Mouse (Mus musculus) erythroblast, embryonic 14.5 days (primary cell): Measurements from ENCODE around the gene BC030867. TPM values are rescaled to one million over a fixed set of nuclear protein-coding genes. Genes with fewer than 3 reads are reported as not detected.
A peak's percentile ranks its signal among the peaks of the same experiment; 100 is the strongest.

Experiments
- H3K27me3 ChIP-seq: 2 replicates; pipeline ENCODE4 v1.6.1; 2012; ENCODE audit warnings: inconsistent platforms; ENCODE audit not compliant: control insufficient read depth
- H3K36me3 ChIP-seq: 2 replicates; pipeline ENCODE4 v1.6.1; 2012; ENCODE audit warnings: mild to moderate bottlenecking, inconsistent platforms; ENCODE audit not compliant: control insufficient read depth
- H3K4me1 ChIP-seq: 2 replicates; pipeline ENCODE4 v1.6.1; 2012; ENCODE audit warnings: inconsistent platforms; ENCODE audit not compliant: control insufficient read depth
- H3K4me3 ChIP-seq: replicated peaks from 2 replicates; pipeline ENCODE3; 2012; ENCODE audit warnings: moderate library complexity, mild to moderate bottlenecking, inconsistent platforms
- H3K9me3 ChIP-seq: 2 replicates; pipeline ENCODE4 v1.6.1; 2012; ENCODE audit warnings: low read length, inconsistent platforms, mixed read lengths; ENCODE audit not compliant: control insufficient read depth
- GATA1 ChIP-seq: IDR thresholded peaks from 2 replicates; pipeline ENCODE4 v1.6.1; 2012; ENCODE audit warnings: low read length, inconsistent platforms, mixed read lengths
- TAL1 ChIP-seq: IDR thresholded peaks from 3 replicates; pipeline ENCODE4 v1.6.1; 2012; ENCODE audit warnings: low read length, inconsistent platforms, mixed read lengths
- polyA plus RNA-seq: library from polyadenylated mRNA; stranded (reverse); fragments of >175 nt; gene quantifications from 2 replicates; pipeline ENCODE4 v1.2.3, GENCODE M21; 2012

The BC030867 gene
- polyA plus RNA-seq, 1 experiment: 0.50 TPM

DNA sequence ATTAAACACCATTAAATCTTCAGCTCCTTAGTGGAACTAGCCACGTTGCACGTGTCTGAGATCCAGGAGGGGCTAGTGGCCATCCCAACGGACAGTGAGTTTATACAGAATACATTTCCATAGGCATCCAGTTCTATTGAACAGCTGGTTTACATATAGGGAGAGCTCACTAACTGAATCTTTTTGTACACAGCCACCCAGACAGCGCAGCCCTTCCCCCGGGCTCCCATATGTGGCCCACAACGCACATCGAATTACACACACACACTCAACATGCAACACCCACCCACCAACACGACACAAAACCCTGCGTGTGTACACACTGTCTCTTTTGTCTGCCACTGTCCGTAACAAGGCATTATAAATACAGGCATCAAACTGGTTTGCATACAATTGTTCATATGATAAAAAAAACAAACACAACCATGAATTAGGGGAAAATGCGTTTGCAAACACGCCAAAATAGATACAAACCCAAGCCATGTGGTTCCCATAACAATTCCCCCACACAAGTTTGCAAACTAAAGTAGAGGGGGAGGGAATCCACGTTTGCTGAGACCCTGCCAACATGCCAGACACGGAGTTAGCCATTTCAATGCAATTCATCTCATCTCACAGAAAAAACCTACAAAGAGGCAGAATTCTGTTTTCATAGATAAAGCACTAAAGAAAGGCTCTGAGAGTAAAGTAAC is 3.0 kb upstream of the BC030867 start:
- H3K36me3 ChIP-seq: peaks cover 4% of the 10 kb centered on the region
- peaks cover 23% of the 10 kb centered on the region for H3K27me3 ChIP-seq
- TF ChIP-seq TAL1 (no peak), GATA1 (no peak)
- peaks cover 2% of the 10 kb centered on the region; the same call in 1 of the 2 replicates for H3K9me3 ChIP-seq
- no peak overlapping the region for H3K4me3 ChIP-seq
- peaks cover 21% of the 10 kb centered on the region for H3K4me1 ChIP-seq

DNA sequence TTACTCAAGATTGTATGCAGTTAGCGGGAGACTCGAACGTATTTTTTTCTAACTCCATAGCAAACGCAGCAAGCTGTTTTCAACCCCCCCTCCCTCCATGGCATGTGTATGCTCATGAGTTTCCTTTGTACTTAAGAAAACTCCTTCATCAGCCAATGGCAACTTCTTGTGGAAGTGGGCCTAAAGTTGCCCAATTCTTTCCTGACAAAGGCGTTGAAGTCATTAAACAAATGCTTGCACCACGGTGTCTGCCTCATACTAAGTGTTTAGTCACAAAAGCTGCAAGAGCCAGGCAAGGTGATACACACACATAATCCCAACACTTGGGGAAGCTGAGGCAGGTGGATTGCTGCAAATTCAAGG is 2.4 kb upstream of the BC030867 start:
- no peak overlapping the region for H3K4me3 ChIP-seq
- TF ChIP-seq TAL1 (no peak), GATA1 (no peak)
- peaks cover 9% of the 10 kb centered on the region for H3K36me3 ChIP-seq
- peaks cover 2% of the 10 kb centered on the region; the same call in 1 of the 2 replicates for H3K9me3 ChIP-seq
- peaks cover 23% of the 10 kb centered on the region for H3K27me3 ChIP-seq
- peaks cover 21% of the 10 kb centered on the region for H3K4me1 ChIP-seq

DNA sequence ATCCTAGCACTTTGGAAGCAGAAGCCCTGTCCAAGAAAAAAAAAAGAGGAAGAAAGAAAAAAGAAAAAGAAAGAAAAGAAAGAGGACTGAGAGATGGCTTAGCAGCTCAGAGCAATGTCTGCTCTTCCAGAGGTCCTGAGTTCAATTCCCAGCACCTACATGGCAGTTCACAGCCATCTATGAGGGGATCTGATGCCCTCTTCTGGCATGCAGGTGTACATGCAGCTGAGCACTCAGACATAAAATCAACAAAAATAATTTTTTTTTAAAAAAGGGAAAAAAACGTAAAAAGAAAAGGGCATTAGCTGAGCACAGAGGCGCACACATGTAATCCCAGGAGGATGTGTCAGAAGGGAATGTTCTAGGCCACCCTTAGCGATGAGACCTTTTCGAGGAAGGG is 1.8 kb upstream of the BC030867 start:
- Histone ChIP-seq H3K9me3 (peaks cover under 1% of the 10 kb centered on the region; the same call in 1 of the 2 replicates), H3K4me3 (no peak overlapping the region), H3K4me1 (peaks cover 21% of the 10 kb centered on the region), H3K36me3 (peaks cover 15% of the 10 kb centered on the region), H3K27me3 (peaks cover 23% of the 10 kb centered on the region)
- no peak for TF ChIP-seq GATA1
- no peak for TF ChIP-seq TAL1

DNA sequence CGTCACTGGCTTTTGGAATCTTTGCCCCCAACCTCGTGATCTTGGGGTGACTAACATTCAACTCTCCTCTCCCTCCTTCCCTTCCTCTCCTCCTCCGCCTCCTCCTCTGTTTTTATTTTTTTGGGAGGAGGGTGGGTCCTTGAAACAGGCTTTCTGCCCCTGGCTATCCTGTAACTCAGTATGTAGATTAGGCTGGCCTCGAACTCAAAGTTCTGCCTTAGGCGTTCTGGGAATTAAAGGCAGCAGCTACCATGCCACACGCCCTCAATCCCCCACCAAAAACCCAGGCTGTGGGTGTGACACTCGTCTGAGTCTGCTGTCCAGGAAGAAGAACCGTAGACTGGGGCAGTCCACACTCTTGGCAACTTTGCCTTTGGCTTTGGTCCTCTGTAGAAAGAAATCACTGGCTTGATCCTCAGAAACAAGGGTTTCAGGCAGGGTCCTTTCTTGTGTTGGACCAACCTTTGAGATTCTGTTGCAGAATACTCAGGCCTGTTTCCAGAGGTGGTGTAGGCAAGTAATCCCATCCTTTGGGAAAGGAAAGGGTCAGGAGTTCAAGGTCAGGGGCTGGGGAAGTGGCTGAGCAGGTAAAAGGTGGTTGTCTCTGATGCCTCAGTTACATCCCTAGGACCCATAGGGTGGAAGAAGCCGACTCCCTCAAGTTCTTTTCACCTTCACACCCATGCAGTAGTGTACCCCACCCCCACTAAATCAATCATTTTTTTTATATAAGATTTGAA is 839 bp downstream of the BC030867 start:
- Histone ChIP-seq H3K27me3 (peaks cover 20% of the 10 kb centered on the region), H3K36me3 (peaks cover 35% of the 10 kb centered on the region), H3K9me3 (no peaks in the 10 kb centered on the region), H3K4me3 (peak overlapping the region; percentile 78), H3K4me1 (peaks cover 19% of the 10 kb centered on the region)
- no peak for TF ChIP-seq GATA1
- TF ChIP-seq TAL1: no peak

DNA sequence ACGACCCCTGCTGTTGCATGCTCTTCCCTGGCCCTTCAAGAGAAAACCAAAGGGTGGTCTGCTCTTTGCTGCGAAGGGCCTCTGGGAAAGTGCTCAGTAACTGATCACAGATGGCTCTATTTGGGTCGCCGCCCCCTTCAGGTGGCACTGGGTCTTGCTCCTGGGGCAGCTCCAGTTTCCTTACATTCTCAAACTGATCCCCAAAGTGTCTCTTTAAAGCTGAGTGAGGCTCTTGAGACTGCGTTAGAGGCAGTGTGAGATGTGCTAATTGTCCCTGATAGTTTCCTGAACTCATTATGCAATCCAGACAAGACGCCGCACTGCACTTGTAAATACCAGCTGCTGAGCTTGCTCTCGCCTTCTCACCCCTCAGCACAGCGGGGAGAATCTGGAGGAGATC is 8.8 kb downstream of the BC030867 start:
- Histone ChIP-seq H3K4me3 (no peak overlapping the region), H3K9me3 (no peaks in the 10 kb centered on the region), H3K27me3 (no peaks in the 10 kb centered on the region), H3K36me3 (peaks cover 87% of the 10 kb centered on the region), H3K4me1 (peaks cover 14% of the 10 kb centered on the region)
- no peak for TF ChIP-seq GATA1
- TF ChIP-seq TAL1: no peak

DNA sequence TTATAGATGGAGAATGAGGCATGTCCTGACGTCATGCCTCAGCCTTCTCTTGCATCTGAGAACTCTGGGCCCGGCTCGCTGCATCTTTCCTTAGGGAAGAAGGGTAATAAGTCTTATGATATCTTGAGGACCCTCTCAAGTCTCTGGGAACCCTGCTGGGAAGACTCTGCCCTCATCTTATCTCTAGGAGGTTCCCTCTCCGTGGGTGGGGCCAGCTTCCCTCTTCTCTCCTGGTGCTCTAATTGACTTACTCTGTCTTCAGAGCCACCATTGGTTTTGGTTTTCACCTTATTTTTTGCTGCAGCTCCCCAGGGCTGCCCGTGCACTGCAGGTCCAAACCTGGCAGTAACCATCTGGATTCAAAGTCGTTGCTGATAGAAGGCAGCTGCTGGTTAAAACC is 9.4 kb downstream of the BC030867 start:
- H3K27me3 ChIP-seq: no peaks in the 10 kb centered on the region
- H3K4me3 ChIP-seq: no peak overlapping the region
- H3K36me3 ChIP-seq: peaks cover 90% of the 10 kb centered on the region
- no peaks in the 10 kb centered on the region for H3K9me3 ChIP-seq
- TF ChIP-seq TAL1 (no peak), GATA1 (no peak)
- H3K4me1 ChIP-seq: peaks cover 14% of the 10 kb centered on the region

DNA sequence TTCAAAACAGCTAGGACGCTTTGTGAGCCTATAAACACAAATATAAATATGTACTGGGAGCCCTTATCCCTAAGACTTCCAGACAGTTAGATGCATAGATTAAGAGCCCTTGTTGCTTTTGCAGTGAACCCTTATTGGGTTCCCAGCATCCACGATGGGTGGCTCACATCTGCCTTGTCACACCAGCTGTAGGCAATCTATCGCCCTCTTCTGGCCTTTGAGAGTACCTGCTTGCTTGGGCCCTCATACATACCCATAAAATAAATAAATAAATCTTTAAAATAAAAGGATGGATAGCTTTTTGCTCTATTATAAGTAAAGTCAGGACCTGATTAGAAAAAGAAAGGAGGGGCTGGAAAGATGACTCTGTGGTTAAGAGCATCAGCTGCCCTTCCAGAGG is 9.8 kb downstream of the BC030867 start:
- no peaks in the 10 kb centered on the region for H3K9me3 ChIP-seq
- peaks cover 91% of the 10 kb centered on the region for H3K36me3 ChIP-seq
- H3K4me3 ChIP-seq: no peak overlapping the region
- TF ChIP-seq GATA1 (no peak), TAL1 (no peak)
- peaks cover 14% of the 10 kb centered on the region for H3K4me1 ChIP-seq
- no peaks in the 10 kb centered on the region for H3K27me3 ChIP-seq

DNA sequence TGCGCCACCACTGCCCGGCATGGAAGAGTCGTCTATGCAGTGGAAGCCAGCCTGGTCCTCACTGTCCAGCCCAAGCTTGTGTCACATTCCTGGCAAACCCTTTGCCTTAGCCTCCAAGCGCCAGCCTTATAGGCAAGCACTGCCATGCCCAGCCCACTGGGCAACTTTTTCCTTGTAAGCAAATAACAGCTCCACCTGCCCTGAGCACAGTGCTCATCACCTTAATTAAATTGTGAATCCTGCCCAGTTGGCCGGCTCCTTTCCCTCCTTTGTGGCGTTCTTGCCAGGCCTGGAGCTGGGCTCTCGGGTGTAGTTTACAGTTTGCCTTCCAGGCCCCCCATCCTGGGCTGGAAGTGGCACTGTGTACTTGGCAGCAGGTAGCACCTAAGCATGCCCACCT is 14.5 kb downstream of the BC030867 start:
- H3K9me3 ChIP-seq: no peaks in the 10 kb centered on the region
- no peak overlapping the region for H3K4me3 ChIP-seq
- no peaks in the 10 kb centered on the region for H3K27me3 ChIP-seq
- TF ChIP-seq GATA1 (no peak), TAL1 (no peak)
- H3K4me1 ChIP-seq: peaks cover 13% of the 10 kb centered on the region
- peaks cover 61% of the 10 kb centered on the region for H3K36me3 ChIP-seq

DNA sequence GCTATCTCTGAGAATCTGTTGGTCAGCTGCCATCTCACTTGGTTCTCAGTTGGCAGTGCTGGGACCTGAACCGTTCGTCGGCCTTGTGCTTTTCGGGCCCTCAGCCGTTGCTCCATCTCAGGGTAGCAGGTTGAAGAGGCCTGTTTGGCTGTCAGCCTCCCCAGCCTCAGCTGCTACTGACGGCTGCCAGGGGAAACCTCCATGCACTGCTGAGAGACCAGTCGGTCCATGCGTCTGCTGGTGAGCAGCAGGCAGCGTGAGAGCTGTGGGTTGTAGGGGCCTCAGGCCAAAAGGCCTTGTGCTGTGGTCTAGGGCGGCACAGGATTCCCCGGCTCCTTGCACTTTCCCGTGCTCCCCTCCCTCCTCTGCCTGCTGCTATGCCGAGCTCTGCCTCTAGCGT is 17.1 kb downstream of the BC030867 start:
- TF ChIP-seq GATA1 (no peak), TAL1 (no peak)
- H3K27me3 ChIP-seq: no peaks in the 10 kb centered on the region; the same call in 1 of the 2 replicates
- H3K4me1 ChIP-seq: peaks cover 10% of the 10 kb centered on the region
- no peaks in the 10 kb centered on the region for H3K9me3 ChIP-seq
- H3K36me3 ChIP-seq: peaks cover 39% of the 10 kb centered on the region
- no peak overlapping the region for H3K4me3 ChIP-seq
